Mouse (Mus musculus) heart, adult 2 months (tissue): ENCODE measurements around the gene Catsper4.

Experiments
- CTCF ChIP-seq: fragments of 200-600 bp; IDR thresholded peaks from 2 replicates; pipeline ENCODE4 v1.8.1; 2022; ENCODE audit warnings: antibody characterized with exemption, mild to moderate bottlenecking, moderate library complexity
- EP300 ChIP-seq: fragments of 200-500 bp; IDR thresholded peaks from 2 replicates; pipeline ENCODE4 v1.6.1; 2011; ENCODE audit warnings: low read depth, low read length, control low read depth; ENCODE audit not compliant: insufficient read depth
- POLR2A ChIP-seq: fragments of 200-500 bp; IDR thresholded peaks from 2 replicates; pipeline ENCODE4 v1.6.1; 2011; ENCODE audit warnings: mild to moderate bottlenecking, low read depth, low read length, control low read depth; ENCODE audit not compliant: insufficient read depth

DNA sequence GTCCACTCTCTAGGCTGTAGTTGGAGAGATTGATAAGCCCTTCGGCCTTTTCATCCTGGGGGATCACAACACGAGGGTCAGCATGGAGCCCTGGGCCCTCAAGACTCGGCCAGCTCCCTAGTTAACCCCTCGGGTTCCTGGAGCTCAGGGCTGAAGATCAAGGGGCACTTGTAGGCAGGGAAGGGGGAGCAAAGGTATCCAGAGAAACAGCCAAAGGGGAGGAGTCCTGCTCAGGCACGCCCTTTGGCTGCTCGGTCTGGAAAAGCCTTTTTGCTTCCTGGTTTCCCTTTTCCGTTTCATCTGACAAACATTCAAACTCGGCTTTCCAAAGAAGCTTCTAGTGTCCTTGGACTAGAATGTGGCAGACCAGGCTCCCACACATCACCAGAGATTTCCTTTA is 3.2 kb upstream of the Catsper4 start:
- TF ChIP-seq CTCF = no peak
- no peak for TF ChIP-seq POLR2A
- no peak for TF ChIP-seq EP300
